7 mouse cellular contexts compared by ENCODE assay signal in the genomic region with DNA sequence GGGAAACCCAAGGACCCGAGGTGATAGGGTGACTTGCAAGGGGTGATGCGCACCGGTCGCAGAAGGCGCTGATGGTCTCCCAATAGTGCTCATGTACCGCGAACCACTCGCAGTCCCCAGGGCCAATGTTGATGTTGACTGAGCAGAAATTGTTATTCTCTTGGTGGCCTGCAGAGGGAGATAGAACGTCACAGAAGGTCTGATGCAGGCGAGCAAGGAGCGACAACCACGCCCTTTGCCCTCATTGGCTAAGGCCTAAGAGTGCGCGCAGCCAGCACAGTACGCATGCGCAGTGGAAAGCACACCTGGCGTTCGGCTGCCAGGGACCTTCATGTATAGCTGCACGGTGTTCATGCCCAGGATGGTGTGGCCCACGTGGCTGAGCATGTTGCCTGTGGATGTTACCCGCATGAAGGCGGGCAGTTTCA. TPM values are rescaled to one million over a fixed set of nuclear protein-coding genes. Genes with fewer than 3 reads are reported as not detected.
DNase-seq lines count a peak whose midpoint lies in the region; ATAC-seq lines count a peak whose summit lies in the region.

No protein-coding gene starts in this region.

- peaks cover 18% of the 10 kb centered on the region for H3K27me3 ChIP-seq in embryonic facial prominence, embryonic 10.5 days (replicated peaks; ENCODE audit: low read depth, poor library complexity, severe bottlenecking)
- no peaks in the 10 kb centered on the region for H3K27me3 ChIP-seq in limb, embryonic 11.5 days (ENCODE audit: control insufficient read depth, insufficient read depth, low read length)
- peaks cover 18% of the 10 kb centered on the region for H3K27me3 ChIP-seq in midbrain, embryonic 13.5 days

- 17% methylated on average over 22 of the region's 22 CpGs for WGBS in embryonic facial prominence, embryonic 10.5 days
- 18% methylated on average over 22 of the region's 22 CpGs for WGBS in limb, embryonic 11.5 days
- 15% methylated on average over 22 of the region's 22 CpGs for WGBS in midbrain, embryonic 13.5 days

- ATAC-seq in limb, embryonic 11.5 days (ENCODE audit: insufficient number of reproducible peaks, low FRiP score, low TSS enrichment, low read depth): peak; percentile 67
- peak; percentile 79 for ATAC-seq in midbrain, embryonic 13.5 days

- DNase-seq in adrenal gland, postnatal 10 days: peak; percentile 88
- peak; percentile 87 for DNase-seq in embryonic facial prominence, embryonic 10.5 days (ENCODE audit: low spot score)
- peak; percentile 99 for DNase-seq in heart, adult 11 months
- DNase-seq in kidney, adult 18-20 months: peak; percentile 91
- peak; percentile 92 for DNase-seq in limb, embryonic 11.5 days (ENCODE audit: low spot score)
- peak; percentile 71 to 74 for DNase-seq in spleen, adult 18-20 months

- no peak overlapping the region for H3K27ac ChIP-seq in embryonic facial prominence, embryonic 10.5 days (replicated peaks)
- H3K27ac ChIP-seq in limb, embryonic 11.5 days (replicated peaks; ENCODE audit: low read depth, low read length): no peak overlapping the region
- H3K27ac ChIP-seq in midbrain, embryonic 13.5 days: no peak overlapping the region

- H3K4me2 ChIP-seq in limb, embryonic 11.5 days (ENCODE audit: low read depth, severe bottlenecking): no peak overlapping the region
- H3K4me2 ChIP-seq in midbrain, embryonic 13.5 days (replicated peaks): no peak overlapping the region

- H3K9ac ChIP-seq in limb, embryonic 11.5 days (ENCODE audit: low read length): no peak overlapping the region; the same call in 1 of the 2 replicates
- no peak overlapping the region for H3K9ac ChIP-seq in midbrain, embryonic 13.5 days (replicated peaks)

- peaks cover 74% of the 10 kb centered on the region for H3K36me3 ChIP-seq in embryonic facial prominence, embryonic 10.5 days (replicated peaks)
- peaks cover 52% of the 10 kb centered on the region for H3K36me3 ChIP-seq in limb, embryonic 11.5 days (ENCODE audit: control insufficient read depth, insufficient read depth, low read length)
- peaks cover 74% of the 10 kb centered on the region for H3K36me3 ChIP-seq in midbrain, embryonic 13.5 days

- peaks cover 54% of the 10 kb centered on the region for H3K4me1 ChIP-seq in embryonic facial prominence, embryonic 10.5 days
- peaks cover 42% of the 10 kb centered on the region for H3K4me1 ChIP-seq in limb, embryonic 11.5 days (ENCODE audit: control insufficient read depth, insufficient read depth, low read length)
- H3K4me1 ChIP-seq in midbrain, embryonic 13.5 days (replicated peaks): peaks cover 43% of the 10 kb centered on the region

- no peaks in the 10 kb centered on the region for H3K9me3 ChIP-seq in embryonic facial prominence, embryonic 10.5 days
- H3K9me3 ChIP-seq in limb, embryonic 11.5 days (ENCODE audit: control insufficient read depth, low read length): no peaks in the 10 kb centered on the region
- H3K9me3 ChIP-seq in midbrain, embryonic 13.5 days: no peaks in the 10 kb centered on the region

- peak overlapping the region; percentile 37 for H3K4me3 ChIP-seq in embryonic facial prominence, embryonic 10.5 days
- H3K4me3 ChIP-seq in limb, embryonic 11.5 days (ENCODE audit: low read depth, low read length): no peak overlapping the region
- no peak overlapping the region for H3K4me3 ChIP-seq in midbrain, embryonic 13.5 days (replicated peaks)

RNA-seq across cellular contexts. Expression of gene Tmem88, which starts 3.2 kb away (rescaled TPM):
- 10 to 100 TPM; 29.1 to 33.0 TPM for total RNA-seq in adrenal gland, postnatal 10 days (2021)
- polyA plus RNA-seq in embryonic facial prominence, embryonic 10.5 days (2016; fragmentation: Nextera tagmentation; extraction: Ambion mirVana): 19.8 and 23.1 TPM in 2 replicates
- polyA plus RNA-seq in limb, embryonic 11.5 days (2014; fragmentation: Nextera tagmentation; extraction: Ambion mirVana): 22.7 and 23.6 TPM in 2 replicates
- polyA plus RNA-seq in midbrain, embryonic 13.5 days (2015; fragmentation: Nextera tagmentation; extraction: Ambion mirVana): 4.9 and 7.0 TPM in 2 replicates

RNA-seq across cellular contexts. Expression of gene Cyb5d1, which starts 5.8 kb away (rescaled TPM):
- total RNA-seq in adrenal gland, postnatal 10 days (2021): 10 to 100 TPM; 32.4 to 38.9 TPM
- polyA plus RNA-seq in embryonic facial prominence, embryonic 10.5 days (2016; fragmentation: Nextera tagmentation; extraction: Ambion mirVana): 49.3 and 50.2 TPM in 2 replicates
- 29.2 and 37.0 TPM in 2 replicates for polyA plus RNA-seq in limb, embryonic 11.5 days (2014; fragmentation: Nextera tagmentation; extraction: Ambion mirVana)
- polyA plus RNA-seq in midbrain, embryonic 13.5 days (2015; fragmentation: Nextera tagmentation; extraction: Ambion mirVana): 41.8 and 47.7 TPM in 2 replicates

RNA-seq across cellular contexts. Expression of gene Naa38, which starts 5.9 kb away (rescaled TPM):
- total RNA-seq in adrenal gland, postnatal 10 days (2021): 100 to 1,000 TPM; 124 to 138 TPM
- 136 and 137 TPM in 2 replicates for polyA plus RNA-seq in embryonic facial prominence, embryonic 10.5 days (2016; fragmentation: Nextera tagmentation; extraction: Ambion mirVana)
- polyA plus RNA-seq in limb, embryonic 11.5 days (2014; fragmentation: Nextera tagmentation; extraction: Ambion mirVana): 129 and 141 TPM in 2 replicates
- 92.2 and 105 TPM in 2 replicates for polyA plus RNA-seq in midbrain, embryonic 13.5 days (2015; fragmentation: Nextera tagmentation; extraction: Ambion mirVana)

RNA-seq across cellular contexts. Expression of gene Kdm6b, which starts 12.3 kb away (rescaled TPM):
- total RNA-seq in adrenal gland, postnatal 10 days (2021): 10 to 100 TPM; 49.0 to 53.4 TPM
- 39.8 and 39.9 TPM in 2 replicates for polyA plus RNA-seq in embryonic facial prominence, embryonic 10.5 days (2016; fragmentation: Nextera tagmentation; extraction: Ambion mirVana)
- polyA plus RNA-seq in limb, embryonic 11.5 days (2014; fragmentation: Nextera tagmentation; extraction: Ambion mirVana): 42.4 and 44.5 TPM in 2 replicates
- 54.9 and 59.2 TPM in 2 replicates for polyA plus RNA-seq in midbrain, embryonic 13.5 days (2015; fragmentation: Nextera tagmentation; extraction: Ambion mirVana)

RNA-seq across cellular contexts. Expression of gene Chd3, which starts 32.0 kb away (rescaled TPM):
- 100 to 1,000 TPM in 1 of 2 experiments, 10 to 100 TPM in 1; 93.8 to 128 TPM for total RNA-seq in adrenal gland, postnatal 10 days (2021)
- polyA plus RNA-seq in embryonic facial prominence, embryonic 10.5 days (2016; fragmentation: Nextera tagmentation; extraction: Ambion mirVana): 46.2 and 55.9 TPM in 2 replicates
- 58.6 and 68.0 TPM in 2 replicates for polyA plus RNA-seq in limb, embryonic 11.5 days (2014; fragmentation: Nextera tagmentation; extraction: Ambion mirVana)
- 83.5 and 91.9 TPM in 2 replicates for polyA plus RNA-seq in midbrain, embryonic 13.5 days (2015; fragmentation: Nextera tagmentation; extraction: Ambion mirVana)
